Mouse (Mus musculus): ENCODE measurements around the gene Parn. TPM values are rescaled to one million over a fixed set of nuclear protein-coding genes. Genes with fewer than 3 reads are reported as not detected.

The Parn gene
- total and polyA plus RNA-seq, 3 experiments, result 48.7 to 88.6 (median 62.6) TPM

DNA sequence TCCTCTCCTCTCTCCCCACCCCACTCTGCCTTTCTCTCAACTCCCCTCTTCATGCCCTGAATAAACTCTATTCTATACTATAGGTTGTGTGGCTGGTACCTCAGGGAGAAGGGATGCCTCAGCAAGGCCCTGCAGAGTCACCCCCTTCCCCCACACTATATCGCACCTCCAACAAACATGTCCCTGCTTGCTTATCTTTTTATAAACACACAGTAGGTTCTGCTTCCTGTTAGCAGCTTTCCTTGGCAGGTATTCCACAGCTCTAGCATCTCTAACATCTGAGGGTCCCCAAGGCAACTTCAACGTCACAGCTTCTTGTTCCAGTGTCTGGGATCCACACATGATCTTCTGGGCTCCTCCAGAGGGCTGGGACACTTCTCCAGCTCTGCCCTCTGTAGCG lies 117.3 kb downstream of the Parn start:
- no peak overlapping the region for H3K4me2 ChIP-seq (ENCODE audit: insufficient read depth, low read depth, poor library complexity, severe bottlenecking)
- H3K79me2 ChIP-seq (replicated peaks; ENCODE audit: control insufficient read depth, extremely low read depth, insufficient read depth, poor library complexity, severe bottlenecking), result no peaks in the 10 kb centered on the region
- no peak for TF ChIP-seq EP300 (IDR thresholded peaks at IDR 0.05; ENCODE audit: low read length)
- TF ChIP-seq GABPA (IDR thresholded peaks at IDR 0.05; ENCODE audit: insufficient replicate concordance, low read depth, low read length), result no peak
- no peak for TF ChIP-seq MAX (IDR thresholded peaks at IDR 0.05; ENCODE audit: low read length)
- TF ChIP-seq POLR2AphosphoS2 (IDR thresholded peaks at IDR 0.05; ENCODE audit: low read depth, low read length), result no peak
- TF ChIP-seq MEF2A (IDR thresholded peaks at IDR 0.05; ENCODE audit: borderline replicate concordance, low read depth, low read length), result no peak
- no peak for TF ChIP-seq IRF4 (IDR thresholded peaks at IDR 0.05; ENCODE audit: low read depth, low read length)
- no peak for TF ChIP-seq BHLHE40 (IDR thresholded peaks at IDR 0.05; ENCODE audit: low read depth, low read length)
- no peak for TF ChIP-seq ZMIZ1 (IDR thresholded peaks at IDR 0.05; ENCODE audit: low read depth, low read length)
- H3K4me1 ChIP-seq (ENCODE audit: control insufficient read depth in 1 of 2, insufficient read depth in 2 of 2), result no peaks in the 10 kb centered on the region
- in situ Hi-C loops (cut with MboI; ENCODE audit: low pct_ligation_motif_present, low pct_unique_long_range_greater_than_20kb, low sequenced_read_pairs) (no loop called here), dilution Hi-C loops (cut with MboI; ENCODE audit: extremely low pct_ligation_motif_present, extremely low pct_unique_long_range_greater_than_20kb, low sequenced_read_pairs) (no loop called here)
- H3K9ac ChIP-seq (ENCODE audit: insufficient read depth, low read depth), result no peak overlapping the region
- H3K27me3 ChIP-seq (replicated peaks), result no peaks in the 10 kb centered on the region
- peaks cover 41% of the 10 kb centered on the region for H3K9me3 ChIP-seq (replicated peaks; ENCODE audit: low read length)
- H3K27ac ChIP-seq (ENCODE audit: insufficient read depth, low read depth), result no peak overlapping the region
- peaks cover 20 to 74% of the 10 kb centered on the region in 2 experiments for H3K36me3 ChIP-seq (replicated peaks in 1 of 2; ENCODE audit: control insufficient read depth in 1 of 2, insufficient read depth in 1 of 2, low read length in 1 of 2)
- DNase-seq (ENCODE audit: extremely low read depth), result no peak
- H3K4me3 ChIP-seq (replicated peaks in 1 of 3; ENCODE audit: low read depth in 2 of 3, low read length in 2 of 3, poor library complexity in 1 of 3), result no peak overlapping the region

DNA sequence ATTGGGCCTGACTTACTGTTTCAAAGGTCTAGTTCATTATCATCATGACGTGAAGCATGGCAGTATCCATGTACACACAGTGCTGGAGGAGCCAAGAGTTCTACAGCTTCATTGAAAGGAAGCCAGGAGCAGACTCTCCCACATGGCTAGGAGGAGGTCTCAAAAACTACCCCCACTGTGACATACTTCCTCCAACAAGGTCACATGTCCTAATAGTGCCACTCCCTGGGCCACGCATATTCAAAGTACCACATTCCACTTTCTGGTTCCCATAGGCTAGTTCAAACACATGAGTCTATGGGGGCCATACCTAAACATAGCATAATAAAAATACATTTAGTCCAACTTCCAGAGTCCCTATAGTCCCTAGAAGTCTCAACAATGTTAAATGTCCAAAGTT lies 118.0 kb downstream of the Parn start:
- H3K4me3 ChIP-seq (replicated peaks in 1 of 3; ENCODE audit: low read depth in 2 of 3, low read length in 2 of 3, poor library complexity in 1 of 3), result no peak overlapping the region
- dilution Hi-C loops (cut with MboI; ENCODE audit: extremely low pct_ligation_motif_present, extremely low pct_unique_long_range_greater_than_20kb, low sequenced_read_pairs) (no loop called here), in situ Hi-C loops (cut with MboI; ENCODE audit: low pct_ligation_motif_present, low pct_unique_long_range_greater_than_20kb, low sequenced_read_pairs) (no loop called here)
- TF ChIP-seq UBTF (IDR thresholded peaks at IDR 0.05; ENCODE audit: low read depth, low read length), result no peak
- no peak for TF ChIP-seq MXI1 (IDR thresholded peaks at IDR 0.05; ENCODE audit: low read depth, low read length)
- TF ChIP-seq MAX (IDR thresholded peaks at IDR 0.05; ENCODE audit: low read length), result no peak
- TF ChIP-seq SIN3A (IDR thresholded peaks at IDR 0.05; ENCODE audit: low read length), result no peak
- TF ChIP-seq EP300 (IDR thresholded peaks at IDR 0.05; ENCODE audit: low read length), result no peak
- TF ChIP-seq PAX5 (IDR thresholded peaks at IDR 0.05; ENCODE audit: low read length), result no peak
- H3K36me3 ChIP-seq (replicated peaks in 1 of 2; ENCODE audit: control insufficient read depth in 1 of 2, insufficient read depth in 1 of 2, low read length in 1 of 2), result peaks cover 22 to 71% of the 10 kb centered on the region in 2 experiments
- peaks cover 41% of the 10 kb centered on the region for H3K9me3 ChIP-seq (replicated peaks; ENCODE audit: low read length)
- H3K4me2 ChIP-seq (ENCODE audit: insufficient read depth, low read depth, poor library complexity, severe bottlenecking), result no peak overlapping the region
- no peaks in the 10 kb centered on the region for H3K27me3 ChIP-seq (replicated peaks)
- no peaks in the 10 kb centered on the region for H3K79me2 ChIP-seq (replicated peaks; ENCODE audit: control insufficient read depth, extremely low read depth, insufficient read depth, poor library complexity, severe bottlenecking)
- H3K4me1 ChIP-seq (ENCODE audit: control insufficient read depth in 1 of 2, insufficient read depth in 2 of 2), result no peaks in the 10 kb centered on the region
- no peak overlapping the region for H3K27ac ChIP-seq (ENCODE audit: insufficient read depth, low read depth)
- DNase-seq (ENCODE audit: extremely low read depth), result no peak
- H3K9ac ChIP-seq (ENCODE audit: insufficient read depth, low read depth), result no peak overlapping the region

DNA sequence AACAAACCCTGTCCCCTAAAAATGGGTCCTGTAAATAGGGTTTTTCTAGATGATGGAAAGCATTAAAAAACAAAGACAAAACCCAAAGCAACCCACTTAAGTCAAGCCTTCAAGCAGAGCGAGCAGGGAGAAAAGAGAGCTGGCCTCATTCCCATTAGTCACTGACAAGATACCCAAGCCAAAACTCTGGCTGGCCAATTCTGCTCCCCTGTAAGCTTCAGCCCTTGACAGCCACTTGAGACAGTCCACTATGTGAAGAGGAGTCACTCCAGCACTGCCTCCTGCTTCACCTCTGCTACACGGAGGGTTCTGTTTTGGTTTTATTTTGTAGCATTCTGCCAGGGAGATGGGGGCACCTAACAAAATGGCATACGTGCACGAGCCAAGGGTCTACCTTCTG lies 126.2 kb downstream of the Parn start:
- H3K27me3 ChIP-seq (replicated peaks), result no peaks in the 10 kb centered on the region
- no peaks in the 10 kb centered on the region for H3K79me2 ChIP-seq (replicated peaks; ENCODE audit: control insufficient read depth, extremely low read depth, insufficient read depth, poor library complexity, severe bottlenecking)
- no peak for DNase-seq (ENCODE audit: extremely low read depth)
- dilution Hi-C loops (cut with MboI; ENCODE audit: extremely low pct_ligation_motif_present, extremely low pct_unique_long_range_greater_than_20kb, low sequenced_read_pairs), result no loop called here
- H3K4me3 ChIP-seq (replicated peaks in 1 of 3; ENCODE audit: low read depth in 2 of 3, low read length in 2 of 3, poor library complexity in 1 of 3), result no peak overlapping the region
- no peak overlapping the region for H3K4me2 ChIP-seq (ENCODE audit: insufficient read depth, low read depth, poor library complexity, severe bottlenecking)
- H3K27ac ChIP-seq (ENCODE audit: insufficient read depth, low read depth), result no peak overlapping the region
- peaks cover 39 to 86% of the 10 kb centered on the region in 2 experiments for H3K36me3 ChIP-seq (replicated peaks in 1 of 2; ENCODE audit: control insufficient read depth in 1 of 2, insufficient read depth in 1 of 2, low read length in 1 of 2)
- H3K4me1 ChIP-seq (ENCODE audit: control insufficient read depth in 1 of 2, insufficient read depth in 2 of 2), result peaks cover 0 to 20% of the 10 kb centered on the region in 2 experiments; a peak in 2 of 4 replicates
- in situ Hi-C loops (cut with MboI; ENCODE audit: low pct_ligation_motif_present, low pct_unique_long_range_greater_than_20kb, low sequenced_read_pairs), result no loop called here
- no peak overlapping the region for H3K9ac ChIP-seq (ENCODE audit: insufficient read depth, low read depth)
- H3K9me3 ChIP-seq (replicated peaks; ENCODE audit: low read length), result peaks cover 18% of the 10 kb centered on the region
- TF ChIP-seq NELFE (IDR thresholded peaks at IDR 0.05; ENCODE audit: low read depth, low read length) (no peak), BHLHE40 (IDR thresholded peaks at IDR 0.05; ENCODE audit: low read depth, low read length) (no peak), MAX (IDR thresholded peaks at IDR 0.05; ENCODE audit: low read length) (no peak), UBTF (IDR thresholded peaks at IDR 0.05; ENCODE audit: low read depth, low read length) (no peak), SMC3 (IDR thresholded peaks at IDR 0.05; ENCODE audit: low read depth, low read length) (no peak), POLR2AphosphoS2 (IDR thresholded peaks at IDR 0.05; ENCODE audit: low read depth, low read length) (no peak), CHD2 (IDR thresholded peaks at IDR 0.05; ENCODE audit: low read length) (no peak), RCOR1 (conservative IDR thresholded peaks at IDR 0.05; ENCODE audit: low read depth, low read length) (no peak), TCF12 (IDR thresholded peaks at IDR 0.05; ENCODE audit: low read depth, low read length) (no peak), SIN3A (IDR thresholded peaks at IDR 0.05; ENCODE audit: low read length) (no peak)
